Mouse (Mus musculus) spleen, adult 18-20 months (tissue): ENCODE measurements around the gene Zfp973.
"Not testable (repeated sequence)": the region's sequence is repeated elsewhere in the genome, so short reads cannot be mapped to it uniquely, and the experiment has no call there.

Experiments
- DNase-seq, 2 experiments: peaks; one replicate each; pipeline ENCODE4 v3.0.0; 2022; ENCODE audit warnings: mixed read lengths in 2 of 2

Zfp973 gene

DNA sequence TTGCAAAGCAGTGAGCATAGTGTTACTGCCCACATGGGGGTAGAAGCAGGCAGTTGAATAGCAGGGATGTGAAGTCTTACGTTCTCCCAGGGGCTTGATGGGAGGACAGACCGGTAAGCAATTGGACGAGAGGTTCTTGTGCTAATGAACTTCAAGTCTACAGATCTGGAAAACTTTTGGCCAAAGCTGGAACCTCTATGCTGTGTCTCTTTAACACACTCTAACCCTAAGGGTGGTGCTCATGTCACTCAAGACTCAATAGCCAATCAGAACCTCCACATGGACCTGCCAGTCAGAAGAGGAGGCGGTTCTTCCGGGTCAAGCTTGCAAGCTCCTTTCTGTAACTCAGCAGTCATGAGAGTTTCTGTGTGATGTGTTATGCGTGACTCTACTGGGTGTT is at the start of gene Zfp973:
Gene Zfp973, plus strand, starts transcription at position 301 of the 400 bp plus-strand sequence.
- DNase-seq, result not testable (repeated sequence)

DNA sequence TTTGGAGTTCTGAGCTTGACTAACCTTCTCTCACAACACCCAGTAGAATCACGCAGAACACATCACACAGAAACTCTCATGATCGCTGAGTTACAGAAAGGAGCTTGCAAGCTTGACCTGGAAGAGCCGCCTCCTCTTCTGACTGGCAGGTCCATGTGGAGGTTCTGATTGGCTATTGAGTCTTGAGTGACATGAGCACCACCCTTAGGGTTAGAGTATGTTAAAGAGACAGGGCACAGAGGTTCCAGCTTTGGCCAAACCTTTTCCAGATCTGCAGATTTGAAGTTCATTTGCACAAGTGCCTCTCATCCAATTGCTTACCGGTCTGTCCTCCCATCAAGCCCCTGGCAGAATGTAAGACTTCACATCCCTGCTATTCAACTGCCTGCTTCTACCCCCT is 34.1 kb upstream of the Zfp973 start, which contains the start of gene Gm14308:
Gene Gm14308, minus strand, starts transcription at position 101 of the 400 bp plus-strand sequence.
- not testable (repeated sequence) for DNase-seq

DNA sequence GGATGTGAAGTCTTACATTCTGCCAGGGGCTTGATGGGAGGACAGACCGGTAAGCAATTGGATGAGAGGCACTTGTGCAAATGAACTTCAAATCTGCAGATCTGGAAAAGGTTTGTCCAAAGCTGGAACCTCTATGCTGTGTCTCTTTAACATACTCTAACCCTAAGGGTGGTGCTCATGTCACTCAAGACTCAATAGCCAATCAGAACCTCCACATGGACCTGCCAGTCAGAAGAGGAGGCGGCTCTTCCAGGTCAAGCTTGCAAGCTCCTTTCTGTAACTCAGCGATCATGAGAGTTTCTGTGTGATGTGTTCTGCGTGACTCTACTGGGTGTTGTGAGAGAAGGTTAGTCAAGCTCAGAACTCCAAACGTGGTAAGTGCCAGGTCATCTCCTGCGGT is 37.7 kb downstream of the Zfp973 start, which contains the start of gene Gm14305:
Gene Gm14305, plus strand, starts transcription at position 278 of the 400 bp plus-strand sequence.
- DNase-seq, result peak in 1 of 2 experiments; percentile 2
